ENCODE assay signal across 23 mouse cellular contexts in genomic region chr6:140488673-140489072, GRCm38 (mm10).
"Had no signal": no experiment of that assay in that cellular context is flagged by ENCODE, and none has a peak within 500 bp of the region (broad histone marks: within the 10 kb centered on the region; RNA-seq: fewer than 3 reads in every experiment).

No protein-coding gene starts in this region.

- ATAC-seq: hindbrain, postnatal 0 days had no signal

- H3K27ac ChIP-seq: heart, embryonic 10.5 days; heart, embryonic 13.5 days; heart, embryonic 15.5 days; hindbrain, embryonic 13.5 days; hindbrain, embryonic 15.5 days; hindbrain, postnatal 0 days; layer of hippocampus, adult 2 months; left cerebral cortex, adult 2 months; limb, embryonic 10.5 days; limb, embryonic 12.5 days; liver, embryonic 13.5 days had no signal

- H3K27me3 ChIP-seq: heart, embryonic 13.5 days; heart, embryonic 15.5 days; hindbrain, embryonic 13.5 days; hindbrain, embryonic 15.5 days; limb, embryonic 12.5 days; liver, embryonic 13.5 days had no signal

- DNase-seq: gastrocnemius, postnatal 14 days; gastrocnemius, postnatal 36 days; heart, adult 18-20 months; heart, postnatal 14 days; heart, postnatal 36 days; kidney, adult 18-20 months; kidney, adult 8-10 months; kidney, postnatal 10 days; kidney, postnatal 25 days; kidney, postnatal 4 days; liver; liver, embryonic 13.5 days had no signal

- H3K9me3 ChIP-seq: heart, embryonic 10.5 days; heart, embryonic 13.5 days; heart, embryonic 15.5 days; hindbrain, embryonic 13.5 days; hindbrain, embryonic 15.5 days; limb, embryonic 10.5 days; limb, embryonic 12.5 days; liver, embryonic 13.5 days had no signal

- H3K36me3 ChIP-seq: heart, embryonic 10.5 days; heart, embryonic 13.5 days; heart, embryonic 15.5 days; hindbrain, embryonic 13.5 days; hindbrain, embryonic 15.5 days; limb, embryonic 12.5 days; liver, embryonic 13.5 days had no signal

- H3K4me2 ChIP-seq: heart, embryonic 13.5 days; heart, embryonic 15.5 days; hindbrain, embryonic 13.5 days; hindbrain, embryonic 15.5 days; limb, embryonic 12.5 days; liver, embryonic 11.5 days; liver, embryonic 13.5 days had no signal

- H3K9ac ChIP-seq: heart, embryonic 13.5 days; heart, embryonic 15.5 days; hindbrain, embryonic 13.5 days; hindbrain, embryonic 15.5 days; limb, embryonic 12.5 days; liver, embryonic 13.5 days had no signal

- H3K4me3 ChIP-seq: heart, embryonic 10.5 days; heart, embryonic 13.5 days; heart, embryonic 15.5 days; hindbrain, embryonic 13.5 days; hindbrain, embryonic 15.5 days; layer of hippocampus, adult 2 months; left cerebral cortex, adult 2 months; limb, embryonic 10.5 days; limb, embryonic 12.5 days; liver, embryonic 13.5 days had no signal
